Mouse (Mus musculus) liver, embryonic 14.5 days (tissue): ENCODE results near the gene Gm10135. TPM values are rescaled to one million over a fixed set of nuclear protein-coding genes. Genes with fewer than 3 reads are reported as not detected.

Experiments used
- ATAC-seq: fragments of 200-750 bp; cut with Nextera tagmentation; 2 replicates; pipeline ENCODE4 v1.8.0; 2017; ENCODE audit warnings: moderate number of reproducible peaks, mild to moderate bottlenecking, moderate library complexity; ENCODE audit not compliant: insufficient read depth
- DNase-seq, 3 experiments: peaks; one replicate each; pipeline ENCODE4 v3.0.0-alpha.2; 2012 to 2013; ENCODE audit warnings: low read depth in 3 of 3, low spot score in 3 of 3
- H3K27ac ChIP-seq: fragments of 300-500 bp; sonication (generic); 2 replicates; pipeline ENCODE4 v1.5.1; 2014; ENCODE audit warnings: moderate library complexity, mild to moderate bottlenecking, control low read depth, inconsistent platforms
- H3K27me3 ChIP-seq: fragments of 300-500 bp; sonication (generic); 2 replicates; pipeline ENCODE4 v1.6.1; 2014; ENCODE audit warnings: mild to moderate bottlenecking, low read length, moderate library complexity; ENCODE audit not compliant: control insufficient read depth, insufficient read depth
- H3K36me3 ChIP-seq: fragments of 300-500 bp; sonication (generic); replicated peaks from 2 replicates; pipeline ENCODE4 v1.6.1; 2014; ENCODE audit warnings: low read depth; ENCODE audit not compliant: control insufficient read depth, insufficient read depth
- H3K4me1 ChIP-seq, 2 experiments: fragments of 200-500 bp in 1 of 2; fragments of 300-500 bp in 1 of 2; sonication (generic) in 1 of 2; replicated peaks; 2 replicates each; pipeline ENCODE4 v1.6.1; 2012 to 2014; ENCODE audit warnings: antibody characterized with exemption in 1 of 2, inconsistent platforms in 1 of 2, low read length in 1 of 2; ENCODE audit not compliant: control insufficient read depth in 2 of 2, insufficient read depth in 2 of 2
- H3K4me2 ChIP-seq: fragments of 300-500 bp; sonication (generic); 2 replicates; pipeline ENCODE4 v1.6.1; 2014; ENCODE audit warnings: low read depth, mild to moderate bottlenecking, control low read depth, moderate library complexity
- H3K4me3 ChIP-seq, 2 experiments: fragments of 200-500 bp in 1 of 2; fragments of 300-500 bp in 1 of 2; sonication (generic) in 1 of 2; 2 replicates each; pipeline ENCODE4 v1.5.1; 2012 to 2014; ENCODE audit warnings: low read depth in 2 of 2, low read length in 2 of 2, mild to moderate bottlenecking in 2 of 2, control low read depth in 1 of 2, inconsistent platforms in 1 of 2, moderate library complexity in 1 of 2; ENCODE audit not compliant: insufficient read depth in 1 of 2
- H3K9ac ChIP-seq: fragments of 300-500 bp; sonication (generic); replicated peaks from 2 replicates; pipeline ENCODE4 v1.6.1; 2014; ENCODE audit warnings: mild to moderate bottlenecking, control low read depth, moderate library complexity
- H3K9me3 ChIP-seq: fragments of 300-500 bp; sonication (generic); 2 replicates; pipeline ENCODE4 v1.6.1; 2016; ENCODE audit warnings: low read length, mixed read lengths; ENCODE audit not compliant: control insufficient read depth
- CTCF ChIP-seq: IDR thresholded peaks from 2 replicates; pipeline ENCODE4 v1.5.1; 2016; ENCODE audit warnings: antibody characterized with exemption, low read depth, control low read depth
- EP300 ChIP-seq: IDR thresholded peaks from 2 replicates; pipeline ENCODE4 v1.6.1; 2016; ENCODE audit warnings: antibody characterized with exemption, low read depth
- WGBS: fragments of 180-500 bp; shearing (Covaris S2); extraction: QIAGEN DNeasy Blood & Tissue Kit; methylation state at CpG from one replicate; pipeline ENCODE4 v1.1.7; 2014; ENCODE audit not compliant: insufficient replicate concordance; 5-methylcytosine and 5-hydroxymethylcytosine counted together
- polyA plus RNA-seq, 2 experiments: library from polyadenylated mRNA; depleted of rRNA in 1 of 2; stranded (reverse) in 1 of 2; unstranded in 1 of 2; fragments of >200 nt; fragmentation: Nextera tagmentation in 1 of 2; extraction: Ambion mirVana in 1 of 2; gene quantifications; 2 replicates each; pipeline versions ENCODE4 v1.2.1 to v1.2.3; 2012 to 2014

The Gm10135 gene
- polyA plus RNA-seq, 2 experiments = not detected

DNA sequence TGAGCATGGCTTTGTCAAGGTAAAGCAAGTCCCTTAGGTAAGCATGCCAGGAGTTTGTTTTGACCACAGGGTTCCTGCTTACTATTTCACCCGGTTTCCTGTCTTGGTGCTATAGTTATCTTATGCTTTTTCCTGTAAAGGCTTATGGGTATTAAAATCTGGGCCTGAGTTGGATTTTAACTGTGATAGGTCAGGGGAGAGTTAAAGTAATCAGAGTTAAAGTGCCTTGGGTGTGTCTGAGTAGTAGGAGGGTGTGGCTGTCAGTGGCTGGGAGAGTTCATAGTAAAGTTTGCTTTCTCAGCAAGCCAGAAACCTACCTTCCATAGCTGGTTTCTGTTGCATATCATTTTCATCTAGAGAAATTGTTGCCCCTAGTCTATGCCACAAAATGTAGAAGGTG is 57.7 kb downstream of the Gm10135 start:
- no peak overlapping the region for H3K9ac ChIP-seq
- 9% methylated on average over 1 of the region's 1 CpGs for WGBS
- H3K4me1 ChIP-seq = peaks cover 22 to 31% of the 10 kb centered on the region in 2 experiments
- no peaks in the 10 kb centered on the region for H3K9me3 ChIP-seq
- H3K27ac ChIP-seq = no peak overlapping the region
- DNase-seq (no peak), ATAC-seq (no peak)
- no peak overlapping the region for H3K4me3 ChIP-seq
- TF ChIP-seq EP300 (no peak), CTCF (no peak)
- H3K4me2 ChIP-seq = peak overlapping the region; percentile 15; the same call in 1 of the 2 replicates
- H3K36me3 ChIP-seq = no peaks in the 10 kb centered on the region
- H3K27me3 ChIP-seq = peaks cover 10% of the 10 kb centered on the region

DNA sequence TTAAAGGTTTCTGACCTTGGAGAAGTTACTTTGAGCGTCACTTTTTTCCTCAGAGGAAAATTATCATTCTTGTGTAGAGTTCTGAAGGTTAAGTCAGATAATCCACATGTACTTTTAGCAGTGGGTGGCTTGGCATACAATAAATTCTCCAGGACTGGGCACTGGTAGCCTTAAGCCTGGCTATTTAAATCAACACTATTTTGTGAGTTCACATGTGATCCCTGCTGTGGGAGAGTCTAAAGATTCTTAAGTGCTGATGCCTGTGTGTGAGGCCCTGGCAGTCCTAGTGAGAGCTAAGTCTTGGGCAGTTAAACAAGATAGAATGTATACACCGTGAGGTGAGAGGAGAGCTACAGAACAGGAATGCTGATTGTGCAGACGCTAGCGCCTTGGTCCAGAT is 58.5 kb downstream of the Gm10135 start:
- H3K9me3 ChIP-seq = no peaks in the 10 kb centered on the region
- DNase-seq = no peak
- TF ChIP-seq EP300 (no peak), CTCF (no peak)
- peak overlapping the region; percentile 18 to 19 for H3K4me3 ChIP-seq
- H3K36me3 ChIP-seq = no peaks in the 10 kb centered on the region
- H3K9ac ChIP-seq = no peak overlapping the region
- no peak for ATAC-seq
- H3K27ac ChIP-seq = no peak overlapping the region
- 65% methylated on average over 4 of the region's 4 CpGs for WGBS
- H3K4me2 ChIP-seq = peak overlapping the region; percentile 98
- H3K27me3 ChIP-seq = peaks cover 10% of the 10 kb centered on the region
- H3K4me1 ChIP-seq = peaks cover 24 to 34% of the 10 kb centered on the region in 2 experiments

Other genes with a start within 250 kb of the Gm10135 start
- 0.01 TPM in 2 replicates for gene Txk, start 221.9 kb downstream of the Gm10135 start, polyA plus RNA-seq (2012; rRNA removed)
- gene Txk, start 221.9 kb downstream of the Gm10135 start, polyA plus RNA-seq (2014; fragmentation: Nextera tagmentation; extraction: Ambion mirVana) = 0.08 TPM in 1 of 2 replicates, not detected in the other
- gene Tec, start 106.2 kb downstream of the Gm10135 start, polyA plus RNA-seq (2012; rRNA removed) = 1.4 and 1.9 TPM in 2 replicates
- gene Tec, start 106.2 kb downstream of the Gm10135 start, polyA plus RNA-seq (2014; fragmentation: Nextera tagmentation; extraction: Ambion mirVana) = 3.3 TPM in 2 replicates
- gene Slain2, start 60.4 kb downstream of the Gm10135 start, polyA plus RNA-seq (2012; rRNA removed) = 3.8 and 4.5 TPM in 2 replicates
- 5.4 and 6.0 TPM in 2 replicates for gene Slain2, start 60.4 kb downstream of the Gm10135 start, polyA plus RNA-seq (2014; fragmentation: Nextera tagmentation; extraction: Ambion mirVana)
- gene Slc10a4, start 32.2 kb upstream of the Gm10135 start, polyA plus RNA-seq (2012; rRNA removed) = 0.03 and 0.06 TPM in 2 replicates
- not detected in 2 replicates for gene Slc10a4, start 32.2 kb upstream of the Gm10135 start, polyA plus RNA-seq (2014; fragmentation: Nextera tagmentation; extraction: Ambion mirVana)